Mouse (Mus musculus): ENCODE data around the gene Onecut3.

GRCm38 (mm10) chr10:80494732-80495131 is at the start of gene Onecut3:
- no peak for TF ChIP-seq CTCF (IDR thresholded peaks at IDR 0.05; ENCODE audit: insufficient read depth, low read depth, low read length)
- no peak for TF ChIP-seq POLR2A (IDR thresholded peaks at IDR 0.05; ENCODE audit: insufficient read depth, low read depth, low read length)

Measured in olfactory bulb, adult 2 months (tissue).